Mouse (Mus musculus): ENCODE data around the gene F13a1. TPM values are rescaled to one million over a fixed set of nuclear protein-coding genes. Genes with fewer than 3 reads are reported as not detected.

The F13a1 gene
- 20.1 TPM for polyA plus RNA-seq (2014; fragmentation: Illumina TruSeq; extraction: RNeasy Lipid Tissue Mini Kit (QIAGEN cat#74804); ENCODE audit: low read depth, low replicate concordance)

DNA sequence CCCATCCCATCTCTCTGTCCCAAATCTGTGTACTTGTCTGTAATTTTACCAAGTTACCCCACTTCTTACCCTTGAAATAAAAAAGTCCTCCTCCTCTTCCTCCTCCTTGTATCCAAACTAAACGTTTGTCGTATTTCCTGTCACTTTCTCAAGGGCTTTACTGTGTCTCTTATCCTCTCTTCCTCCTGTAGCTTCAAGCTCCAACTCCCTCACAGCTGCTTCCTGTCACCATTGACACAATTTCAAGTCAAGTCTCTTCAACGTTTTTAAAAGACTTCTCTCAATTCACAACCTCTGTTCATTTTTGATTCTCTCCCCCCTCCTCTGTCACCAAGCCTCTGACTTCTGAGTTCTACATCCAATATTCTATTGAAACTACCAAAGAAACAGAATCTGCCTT, at the start of gene F13a1:
Gene F13a1, minus strand, starts transcription at position 119 of the 400 bp plus-strand sequence.

All from adrenal gland, adult 10 weeks (tissue).